Mouse (Mus musculus): ENCODE measurements around the gene Exoc2.

Exoc2 gene

GRCm38 (mm10) chr13:30880310-30880709, 93.6 kb downstream of the Exoc2 start:
- no peak for DNase-seq

GRCm38 (mm10) chr13:30879871-30880270, 94.0 kb downstream of the Exoc2 start:
- DNase-seq: no peak

- no peak for DNase-seq
Measured at GRCm38 (mm10) chr13:30875825-30876224, 98.1 kb downstream of the Exoc2 start.

- no peak for DNase-seq
Measured at GRCm38 (mm10) chr13:30873472-30873871, 100.4 kb downstream of the Exoc2 start.

GRCm38 (mm10) chr13:30865486-30865885, 108.4 kb downstream of the Exoc2 start:
- no peak for DNase-seq

GRCm38 (mm10) chr13:30864042-30864441, 109.9 kb downstream of the Exoc2 start:
- DNase-seq: no peak

- DNase-seq: no peak
Measured at GRCm38 (mm10) chr13:30858421-30858820, 115.5 kb downstream of the Exoc2 start.

GRCm38 (mm10) chr13:30850736-30851135, 123.2 kb downstream of the Exoc2 start:
- no peak for DNase-seq

GRCm38 (mm10) chr13:30848001-30848400, 125.9 kb downstream of the Exoc2 start:
- no peak for DNase-seq

- DNase-seq: no peak
Measured at GRCm38 (mm10) chr13:30846506-30846905, 127.4 kb downstream of the Exoc2 start.

GRCm38 (mm10) chr13:30843049-30843448, 130.8 kb downstream of the Exoc2 start:
- no peak for DNase-seq

- DNase-seq: no peak
Measured at GRCm38 (mm10) chr13:30841843-30842242, 132.1 kb downstream of the Exoc2 start.

GRCm38 (mm10) chr13:30841306-30841705, 132.6 kb downstream of the Exoc2 start:
- DNase-seq: no peak

GRCm38 (mm10) chr13:30840700-30841099, 133.2 kb downstream of the Exoc2 start:
- DNase-seq: no peak

- DNase-seq: no peak
Measured at GRCm38 (mm10) chr13:30836342-30836741, 137.6 kb downstream of the Exoc2 start.

- no peak for DNase-seq
Measured at GRCm38 (mm10) chr13:30834859-30835258, 139.0 kb downstream of the Exoc2 start.

GRCm38 (mm10) chr13:30834349-30834748, 139.5 kb downstream of the Exoc2 start:
- no peak for DNase-seq

GRCm38 (mm10) chr13:30833476-30834149, 140.3 kb downstream of the Exoc2 start:
- no peak for DNase-seq

- no peak for DNase-seq
Measured at GRCm38 (mm10) chr13:30831369-30831768, 142.5 kb downstream of the Exoc2 start.

GRCm38 (mm10) chr13:30826511-30826910, 147.4 kb downstream of the Exoc2 start:
- no peak for DNase-seq

GRCm38 (mm10) chr13:30824903-30825302, 149.0 kb downstream of the Exoc2 start:
- no peak for DNase-seq

- no peak for DNase-seq
Measured at GRCm38 (mm10) chr13:30820555-30820954, 153.3 kb downstream of the Exoc2 start.

- no peak for DNase-seq
Measured at GRCm38 (mm10) chr13:30819891-30820290, 154.0 kb downstream of the Exoc2 start.

- no peak for DNase-seq
Measured at GRCm38 (mm10) chr13:30817436-30817835, 156.5 kb downstream of the Exoc2 start.

- DNase-seq: no peak
Measured at GRCm38 (mm10) chr13:30814256-30814655, 159.6 kb downstream of the Exoc2 start.
